Mouse (Mus musculus) thymus, adult 2 months (tissue): ENCODE data around the gene Ppm1j.

Experiments used
- CTCF ChIP-seq: fragments of 200-500 bp; IDR thresholded peaks from 2 replicates; pipeline ENCODE4 v1.5.1; 2012; ENCODE audit warnings: mild to moderate bottlenecking, control low read depth, low read length, moderate library complexity, borderline replicate concordance; ENCODE audit not compliant: control insufficient read depth, poor library complexity, insufficient read depth; ENCODE audit errors: extremely low read depth
- POLR2A ChIP-seq: fragments of 200-500 bp; IDR thresholded peaks from 2 replicates; pipeline ENCODE4 v1.6.1; 2012; ENCODE audit warnings: mild to moderate bottlenecking, low read length, control low read depth, moderate library complexity; ENCODE audit not compliant: control insufficient read depth, poor library complexity, insufficient read depth; ENCODE audit errors: extremely low read depth

DNA sequence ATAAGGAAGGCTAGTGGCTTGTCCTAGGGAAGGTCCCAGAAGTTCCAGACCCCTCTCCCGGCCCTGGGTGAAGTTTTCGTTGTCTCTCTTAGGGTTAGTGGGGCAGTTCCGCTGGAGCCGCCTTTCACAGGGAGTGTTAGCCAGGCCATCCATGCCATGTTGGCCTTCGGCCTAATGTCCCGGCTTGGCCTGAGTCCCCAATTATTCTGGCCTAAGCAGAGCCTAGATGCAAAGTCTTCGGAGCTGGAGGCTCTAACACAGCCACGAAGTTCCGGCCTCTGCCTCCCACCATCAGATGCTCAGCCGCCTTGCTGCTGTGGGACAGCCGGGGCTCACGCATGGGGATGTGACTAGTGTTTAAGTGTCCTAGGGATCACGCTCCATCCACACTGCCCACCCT lies 9.0 kb downstream of the Ppm1j start:
- no peak for TF ChIP-seq POLR2A
- no peak for TF ChIP-seq CTCF
